Mouse (Mus musculus): ENCODE measurements at regions not wholly inside any gene's neighbourhood (a gene's known extent, or its start where the extent isn't known, plus 50 kb on each side); places are given as distances from the start of the nearest gene placed in this dataset.

- no peak for TF ChIP-seq CTCF (IDR thresholded peaks at IDR 0.05; ENCODE audit: borderline replicate concordance, insufficient read depth, low read depth, low read length)
- TF ChIP-seq POLR2A (IDR thresholded peaks at IDR 0.05; ENCODE audit: borderline replicate concordance, insufficient read depth, low read length): no peak
Measured at GRCm38 (mm10) chr1:60833668-60834067, 53.1 kb upstream of the Ctla4 start.
